Mouse (Mus musculus): ENCODE measurements at regions not wholly inside any gene's neighbourhood (a gene's known extent, or its start where the extent isn't known, plus 50 kb on each side); places are given as distances from the start of the nearest gene placed in this dataset.

- no peak for TF ChIP-seq POLR2A (IDR thresholded peaks at IDR 0.05; ENCODE audit: extremely low read depth, insufficient read depth, low read length)
- no peak for TF ChIP-seq CTCF (IDR thresholded peaks at IDR 0.05; ENCODE audit: low read depth, low read length)
These were observed 719.1 kb upstream of the Zfp386 start for GRCm38 (mm10) chr12:115328439-115328838.
